Mouse (Mus musculus): Measurements from ENCODE around the gene Adamts8. TPM values are rescaled to one million over a fixed set of nuclear protein-coding genes. Genes with fewer than 3 reads are reported as not detected.

Gene Adamts8
- polyA plus RNA-seq, 1 experiment, result 0.22 TPM

DNA sequence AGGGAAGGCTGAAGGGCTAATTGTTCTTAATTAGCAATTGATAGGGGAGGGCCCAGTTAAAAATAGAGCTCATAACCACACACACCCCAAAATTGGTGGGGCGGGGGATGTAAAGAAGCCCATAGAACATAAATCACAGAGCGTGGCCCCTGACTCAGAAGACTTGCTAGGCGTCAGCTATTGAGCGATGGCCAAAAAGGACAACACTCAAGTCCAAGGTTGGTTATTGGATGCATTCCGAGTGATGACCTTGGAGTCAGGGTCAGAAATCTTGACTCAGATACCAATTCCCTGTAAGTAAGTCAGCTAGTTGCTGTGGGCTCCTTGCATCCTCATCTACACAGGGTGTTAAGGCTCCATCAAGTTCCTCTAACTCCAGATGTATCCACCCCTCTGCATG lies 39.1 kb upstream of the Adamts8 start:
- no peak overlapping the region for H3K9ac ChIP-seq (ENCODE audit: low read depth, poor library complexity, severe bottlenecking)
- H3K27me3 ChIP-seq (ENCODE audit: control insufficient read depth, insufficient read depth, low read length, poor library complexity, severe bottlenecking), result no peaks in the 10 kb centered on the region
- no peaks in the 10 kb centered on the region for H3K36me3 ChIP-seq (ENCODE audit: control insufficient read depth, insufficient read depth, low read length, poor library complexity, severe bottlenecking)
- no peaks in the 10 kb centered on the region for H3K4me1 ChIP-seq (ENCODE audit: control insufficient read depth, insufficient read depth, low read length)
- H3K4me3 ChIP-seq (ENCODE audit: low read depth, low read length), result no peak overlapping the region
- no peaks in the 10 kb centered on the region for H3K9me3 ChIP-seq (replicated peaks; ENCODE audit: control insufficient read depth, insufficient read depth, low read length, poor library complexity, severe bottlenecking)
- TF ChIP-seq EP300 (IDR thresholded peaks at IDR 0.05; ENCODE audit: insufficient read depth, low read depth, low read length) (no peak), CTCF (IDR thresholded peaks at IDR 0.05; ENCODE audit: low read depth, low read length) (no peak), POLR2A (IDR thresholded peaks at IDR 0.05; ENCODE audit: insufficient read depth, low read length) (no peak)
- H3K27ac ChIP-seq (ENCODE audit: insufficient read depth, low read length), result no peak overlapping the region

DNA sequence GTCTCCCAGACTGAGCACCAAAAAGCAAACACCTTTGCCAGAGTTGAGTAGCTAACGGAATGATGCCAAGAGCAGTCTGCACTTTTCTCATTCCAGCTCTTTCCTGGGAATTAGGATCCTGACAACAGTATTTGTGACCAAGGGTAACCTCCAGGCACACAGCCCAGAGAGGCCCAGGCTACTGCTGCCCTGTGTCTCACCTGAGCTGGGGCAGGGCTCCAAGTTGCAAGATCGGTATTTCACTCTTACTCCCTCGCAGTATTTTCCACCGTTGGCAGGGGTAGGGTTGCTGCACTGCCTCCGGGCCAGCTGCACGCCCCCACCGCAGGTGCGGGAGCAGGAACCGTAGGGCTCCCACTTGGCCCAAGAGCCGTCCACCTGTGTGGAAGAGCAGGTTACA lies 36.5 kb upstream of the Adamts8 start:
- no peaks in the 10 kb centered on the region for H3K27me3 ChIP-seq (ENCODE audit: control insufficient read depth, insufficient read depth, low read length, poor library complexity, severe bottlenecking)
- no peaks in the 10 kb centered on the region for H3K36me3 ChIP-seq (ENCODE audit: control insufficient read depth, insufficient read depth, low read length, poor library complexity, severe bottlenecking)
- no peak overlapping the region for H3K9ac ChIP-seq (ENCODE audit: low read depth, poor library complexity, severe bottlenecking)
- H3K4me3 ChIP-seq (ENCODE audit: low read depth, low read length), result no peak overlapping the region
- no peaks in the 10 kb centered on the region for H3K4me1 ChIP-seq (ENCODE audit: control insufficient read depth, insufficient read depth, low read length)
- no peaks in the 10 kb centered on the region for H3K9me3 ChIP-seq (replicated peaks; ENCODE audit: control insufficient read depth, insufficient read depth, low read length, poor library complexity, severe bottlenecking)
- H3K27ac ChIP-seq (ENCODE audit: insufficient read depth, low read length), result no peak overlapping the region
- TF ChIP-seq CTCF (IDR thresholded peaks at IDR 0.05; ENCODE audit: low read depth, low read length), result no peak
- TF ChIP-seq POLR2A (IDR thresholded peaks at IDR 0.05; ENCODE audit: insufficient read depth, low read length), result no peak
- no peak for TF ChIP-seq EP300 (IDR thresholded peaks at IDR 0.05; ENCODE audit: insufficient read depth, low read depth, low read length)

DNA sequence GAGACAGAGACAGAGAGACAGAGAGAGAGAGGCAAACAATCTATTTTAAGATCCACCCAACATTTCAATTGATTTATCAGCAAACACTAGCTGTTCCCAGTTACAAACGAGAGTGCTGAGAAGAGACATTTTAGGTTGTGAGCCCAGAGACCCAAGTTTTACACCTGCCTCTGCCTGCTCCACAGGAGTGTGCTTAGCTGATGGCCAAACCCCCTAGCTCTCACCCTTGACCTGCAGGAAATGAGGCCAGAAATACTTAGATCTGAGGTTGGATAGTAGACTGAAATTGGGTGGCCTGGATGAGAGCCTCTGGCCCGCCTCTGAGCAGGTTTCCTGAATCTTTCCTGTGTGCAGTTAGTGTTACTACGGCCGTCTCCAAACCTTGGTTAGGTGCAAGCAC lies 35.9 kb upstream of the Adamts8 start:
- no peaks in the 10 kb centered on the region for H3K36me3 ChIP-seq (ENCODE audit: control insufficient read depth, insufficient read depth, low read length, poor library complexity, severe bottlenecking)

DNA sequence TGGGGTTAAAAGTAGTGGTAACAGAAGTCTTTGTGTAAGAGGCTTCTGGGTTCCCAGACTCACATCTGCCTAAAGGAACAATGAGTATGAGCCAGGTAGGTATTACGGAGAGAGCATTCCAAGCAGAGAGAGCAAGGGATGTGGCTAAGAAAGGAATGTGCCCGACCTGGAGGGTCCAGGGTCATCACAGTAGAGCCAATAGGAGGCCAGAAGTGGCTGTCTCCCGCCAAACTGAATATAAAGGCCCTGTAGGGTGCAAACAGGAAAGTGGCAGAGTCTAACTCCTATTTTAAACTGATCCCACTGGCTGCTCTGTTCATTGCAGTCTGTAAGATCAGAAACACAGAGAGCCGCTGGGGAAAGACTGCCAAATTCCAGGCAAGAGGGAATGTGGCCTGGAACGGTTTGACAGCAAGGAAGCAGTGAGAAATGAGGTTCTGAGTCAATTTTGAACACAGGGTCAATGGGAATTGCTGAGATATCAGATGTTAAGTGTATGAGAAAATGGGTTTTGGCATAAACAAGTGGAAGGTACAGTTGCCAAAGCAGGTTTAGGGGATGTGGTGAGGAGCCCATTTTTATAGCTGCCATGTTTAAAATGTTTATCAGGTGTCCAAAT lies 34.6 kb upstream of the Adamts8 start:
- no peaks in the 10 kb centered on the region for H3K36me3 ChIP-seq (ENCODE audit: control insufficient read depth, insufficient read depth, low read length, poor library complexity, severe bottlenecking)
- H3K9me3 ChIP-seq (replicated peaks; ENCODE audit: control insufficient read depth, insufficient read depth, low read length, poor library complexity, severe bottlenecking), result no peaks in the 10 kb centered on the region
- H3K4me3 ChIP-seq (ENCODE audit: low read depth, low read length), result no peak overlapping the region
- TF ChIP-seq CTCF (IDR thresholded peaks at IDR 0.05; ENCODE audit: low read depth, low read length) (no peak), EP300 (IDR thresholded peaks at IDR 0.05; ENCODE audit: insufficient read depth, low read depth, low read length) (no peak), POLR2A (IDR thresholded peaks at IDR 0.05; ENCODE audit: insufficient read depth, low read length) (no peak)
- H3K27ac ChIP-seq (ENCODE audit: insufficient read depth, low read length), result no peak overlapping the region
- no peaks in the 10 kb centered on the region for H3K27me3 ChIP-seq (ENCODE audit: control insufficient read depth, insufficient read depth, low read length, poor library complexity, severe bottlenecking)
- no peak overlapping the region for H3K9ac ChIP-seq (ENCODE audit: low read depth, poor library complexity, severe bottlenecking)
- H3K4me1 ChIP-seq (ENCODE audit: control insufficient read depth, insufficient read depth, low read length), result no peaks in the 10 kb centered on the region

More for the DNA sequence above, 35.9 kb upstream of the Adamts8 start:
- H3K27ac ChIP-seq (ENCODE audit: insufficient read depth, low read length), result no peak overlapping the region
- TF ChIP-seq EP300 (IDR thresholded peaks at IDR 0.05; ENCODE audit: insufficient read depth, low read depth, low read length), result no peak
- no peak for TF ChIP-seq CTCF (IDR thresholded peaks at IDR 0.05; ENCODE audit: low read depth, low read length)
- TF ChIP-seq POLR2A (IDR thresholded peaks at IDR 0.05; ENCODE audit: insufficient read depth, low read length), result no peak
- no peak overlapping the region for H3K9ac ChIP-seq (ENCODE audit: low read depth, poor library complexity, severe bottlenecking)
- H3K27me3 ChIP-seq (ENCODE audit: control insufficient read depth, insufficient read depth, low read length, poor library complexity, severe bottlenecking), result no peaks in the 10 kb centered on the region
- no peaks in the 10 kb centered on the region for H3K9me3 ChIP-seq (replicated peaks; ENCODE audit: control insufficient read depth, insufficient read depth, low read length, poor library complexity, severe bottlenecking)
- H3K4me3 ChIP-seq (ENCODE audit: low read depth, low read length), result no peak overlapping the region
- H3K4me1 ChIP-seq (ENCODE audit: control insufficient read depth, insufficient read depth, low read length), result no peaks in the 10 kb centered on the region

DNA sequence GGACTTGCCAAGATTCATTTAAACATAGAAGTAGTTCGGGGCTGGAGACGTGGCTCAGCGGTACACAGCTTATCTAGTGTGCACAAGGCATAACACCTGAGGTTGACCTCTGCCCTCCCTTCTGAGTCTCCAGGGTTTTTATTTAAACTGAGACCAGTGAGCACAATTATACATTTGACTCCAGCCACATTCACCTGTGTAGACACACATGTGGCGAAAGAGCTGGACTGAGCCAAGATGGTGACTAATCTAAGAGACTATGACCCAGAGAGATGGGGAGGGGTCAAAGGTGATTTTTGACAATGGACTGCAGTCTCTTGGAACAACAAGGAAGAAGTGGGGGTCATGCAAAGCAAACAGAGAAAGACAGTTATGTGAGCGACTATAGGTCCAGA lies 34.1 kb upstream of the Adamts8 start:
- no peaks in the 10 kb centered on the region for H3K4me1 ChIP-seq (ENCODE audit: control insufficient read depth, insufficient read depth, low read length)
- H3K27me3 ChIP-seq (ENCODE audit: control insufficient read depth, insufficient read depth, low read length, poor library complexity, severe bottlenecking), result no peaks in the 10 kb centered on the region
- H3K9ac ChIP-seq (ENCODE audit: low read depth, poor library complexity, severe bottlenecking), result no peak overlapping the region
- no peaks in the 10 kb centered on the region for H3K36me3 ChIP-seq (ENCODE audit: control insufficient read depth, insufficient read depth, low read length, poor library complexity, severe bottlenecking)
- TF ChIP-seq EP300 (IDR thresholded peaks at IDR 0.05; ENCODE audit: insufficient read depth, low read depth, low read length) (no peak), CTCF (IDR thresholded peaks at IDR 0.05; ENCODE audit: low read depth, low read length) (no peak), POLR2A (IDR thresholded peaks at IDR 0.05; ENCODE audit: insufficient read depth, low read length) (no peak)
- H3K27ac ChIP-seq (ENCODE audit: insufficient read depth, low read length), result no peak overlapping the region
- no peak overlapping the region for H3K4me3 ChIP-seq (ENCODE audit: low read depth, low read length)
- H3K9me3 ChIP-seq (replicated peaks; ENCODE audit: control insufficient read depth, insufficient read depth, low read length, poor library complexity, severe bottlenecking), result no peaks in the 10 kb centered on the region

DNA sequence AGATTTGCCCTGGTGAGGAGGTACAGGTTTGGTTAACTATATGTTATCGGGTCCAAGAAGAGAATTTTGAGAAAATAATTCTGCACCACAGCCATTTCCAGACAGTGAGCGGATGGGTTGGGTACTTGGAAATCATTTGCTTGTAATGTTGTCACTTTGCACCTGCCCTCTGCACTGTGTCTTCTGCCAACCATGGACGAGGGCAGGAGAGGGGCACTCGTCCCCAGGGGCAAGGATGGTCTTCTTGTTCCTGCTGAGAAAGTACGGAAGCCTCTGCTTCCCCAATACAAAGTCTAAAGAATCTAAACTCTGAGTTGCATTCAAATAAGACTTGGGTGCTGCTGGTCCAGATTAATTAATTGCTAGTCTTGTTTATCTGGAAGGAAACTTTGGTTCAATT lies 33.4 kb upstream of the Adamts8 start:
- TF ChIP-seq POLR2A (IDR thresholded peaks at IDR 0.05; ENCODE audit: insufficient read depth, low read length), result no peak
- TF ChIP-seq CTCF (IDR thresholded peaks at IDR 0.05; ENCODE audit: low read depth, low read length), result no peak
- no peak for TF ChIP-seq EP300 (IDR thresholded peaks at IDR 0.05; ENCODE audit: insufficient read depth, low read depth, low read length)
- no peak overlapping the region for H3K9ac ChIP-seq (ENCODE audit: low read depth, poor library complexity, severe bottlenecking)

More for the DNA sequence above, 33.4 kb upstream of the Adamts8 start:
- no peaks in the 10 kb centered on the region for H3K9me3 ChIP-seq (replicated peaks; ENCODE audit: control insufficient read depth, insufficient read depth, low read length, poor library complexity, severe bottlenecking)
- no peak overlapping the region for H3K4me3 ChIP-seq (ENCODE audit: low read depth, low read length)
- no peaks in the 10 kb centered on the region for H3K27me3 ChIP-seq (ENCODE audit: control insufficient read depth, insufficient read depth, low read length, poor library complexity, severe bottlenecking)
- no peak overlapping the region for H3K27ac ChIP-seq (ENCODE audit: insufficient read depth, low read length)
- H3K36me3 ChIP-seq (ENCODE audit: control insufficient read depth, insufficient read depth, low read length, poor library complexity, severe bottlenecking), result no peaks in the 10 kb centered on the region
- H3K4me1 ChIP-seq (ENCODE audit: control insufficient read depth, insufficient read depth, low read length), result no peaks in the 10 kb centered on the region
